Mouse (Mus musculus): Measurements from ENCODE around the gene Igf2.

The Igf2 gene

DNA sequence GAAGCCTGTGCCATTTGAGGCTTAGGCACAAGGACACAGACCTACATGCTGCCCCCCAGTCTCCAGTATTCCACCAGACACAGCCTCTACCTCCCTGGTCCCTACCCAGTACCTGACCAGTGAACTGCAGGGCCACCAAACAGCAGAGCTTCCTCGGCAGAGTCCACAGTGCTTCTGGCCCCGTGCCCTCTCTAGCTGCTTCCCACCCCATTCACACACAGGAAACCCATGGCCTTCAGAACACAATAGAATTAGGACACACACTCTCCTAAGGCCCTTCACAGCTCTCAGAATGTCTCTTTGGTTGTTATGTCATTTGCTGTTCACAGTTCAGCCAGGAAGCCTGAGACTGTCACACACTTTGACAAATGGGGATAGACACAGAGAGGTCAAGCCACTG lies at the start of gene Igf2:
TSS of gene Igf2 (minus strand) at position 158 of the 400 bp plus-strand sequence.
- no peak for DNase-seq (ENCODE audit: low spot score)

DNA sequence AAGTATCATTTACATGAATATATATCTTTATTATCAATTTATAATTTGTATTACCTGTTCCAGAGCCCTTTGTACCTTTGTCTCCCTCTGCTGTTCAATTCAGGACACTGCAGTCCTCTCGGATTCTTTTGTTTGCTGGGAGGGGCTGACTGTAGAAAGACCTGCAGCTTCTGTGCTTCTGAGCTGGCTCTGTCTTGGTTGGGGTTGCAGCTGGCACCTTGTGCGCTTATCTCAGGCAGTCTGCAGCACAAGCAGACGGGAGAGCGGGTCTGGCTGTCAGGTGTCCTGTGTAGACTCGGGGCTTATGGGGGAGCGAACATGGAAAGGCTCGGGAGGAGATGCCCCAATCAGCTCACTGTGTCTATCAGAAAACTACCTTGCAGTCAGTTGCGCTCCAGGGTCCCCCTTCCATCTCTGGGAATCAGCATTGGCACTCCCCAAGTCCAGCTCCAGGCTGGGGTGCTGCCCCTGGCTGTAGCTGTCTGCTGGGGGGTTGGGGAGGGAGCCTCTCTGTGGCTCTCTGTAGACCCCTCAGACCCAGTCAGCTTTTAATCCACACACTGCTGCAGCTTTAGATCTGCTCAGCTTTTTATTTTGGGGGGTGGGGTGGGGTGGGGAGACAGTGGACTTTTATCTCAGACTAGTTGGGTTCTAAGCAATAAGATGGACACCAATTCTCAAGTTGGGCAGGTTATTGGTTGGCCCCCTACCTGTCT lies 48.3 kb upstream of the Igf2 start:
- peak; percentile 39 for DNase-seq (ENCODE audit: low spot score)

DNA sequence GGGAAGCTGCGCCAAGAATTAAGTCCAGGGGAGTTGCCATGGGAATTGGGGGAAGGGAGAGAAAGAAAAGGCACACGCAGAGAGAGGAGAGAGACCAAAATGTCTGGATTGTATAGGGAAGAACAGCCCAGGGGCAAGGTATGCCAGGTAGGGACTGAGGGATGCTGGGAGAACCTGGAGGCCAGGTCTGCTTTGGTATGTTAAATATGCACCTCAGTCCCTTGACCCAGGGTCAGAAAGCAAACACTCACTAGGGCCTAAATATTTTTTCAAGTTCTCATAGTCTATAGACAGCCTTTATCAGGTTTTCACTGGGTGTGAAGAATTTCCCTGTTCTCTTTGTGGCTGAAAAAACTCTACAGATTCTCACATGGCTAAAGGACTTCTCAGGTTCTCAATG lies 40.3 kb upstream of the Igf2 start:
- no peak for DNase-seq (ENCODE audit: low spot score)

DNA sequence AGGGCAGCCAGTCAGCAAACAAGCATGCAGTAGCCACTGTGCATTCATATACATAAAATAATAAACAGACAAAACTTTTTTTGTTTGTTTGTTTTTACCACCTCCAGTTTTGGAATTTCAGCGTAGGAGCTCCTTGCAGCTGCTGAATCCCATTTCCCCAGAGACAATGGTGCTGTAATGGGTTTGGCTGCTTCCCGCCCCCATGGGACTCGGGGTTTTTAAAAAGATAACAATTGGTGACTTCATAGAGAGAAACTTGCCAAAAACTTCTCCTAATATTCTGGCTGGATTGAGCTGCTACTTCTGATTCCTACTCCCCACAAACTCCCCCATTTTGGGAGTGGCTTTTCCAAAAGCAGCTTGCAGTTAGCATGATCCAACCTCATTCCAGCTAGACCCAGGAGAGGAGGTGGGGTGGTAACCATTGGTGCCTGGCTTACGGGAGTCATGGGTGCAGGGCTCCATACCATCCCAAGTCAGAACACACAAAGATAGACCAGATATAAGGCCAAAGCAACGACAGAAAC lies 32.8 kb upstream of the Igf2 start:
- no peak for DNase-seq (ENCODE audit: low spot score)

DNA sequence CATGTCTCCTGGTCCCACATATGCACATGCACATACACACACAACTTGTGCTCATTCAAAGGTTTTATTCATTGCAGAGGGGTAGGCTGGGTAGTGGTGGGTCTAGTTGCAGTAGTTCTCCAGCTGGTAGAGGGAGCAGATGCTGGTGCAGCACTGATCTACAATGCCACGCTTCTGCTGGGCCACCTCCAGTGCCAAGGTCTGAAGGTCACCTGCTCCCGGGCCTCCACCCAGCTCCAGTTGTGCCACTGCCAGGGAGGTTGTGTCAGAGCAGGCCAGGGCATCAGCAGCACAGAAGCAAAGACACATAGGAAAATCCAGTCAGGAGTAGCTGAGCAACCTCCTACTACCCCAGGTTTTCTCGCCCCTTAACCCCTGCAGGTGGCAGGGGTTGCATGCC lies 12.0 kb upstream of the Igf2 start:
- no peak for DNase-seq (ENCODE audit: low spot score)

DNA sequence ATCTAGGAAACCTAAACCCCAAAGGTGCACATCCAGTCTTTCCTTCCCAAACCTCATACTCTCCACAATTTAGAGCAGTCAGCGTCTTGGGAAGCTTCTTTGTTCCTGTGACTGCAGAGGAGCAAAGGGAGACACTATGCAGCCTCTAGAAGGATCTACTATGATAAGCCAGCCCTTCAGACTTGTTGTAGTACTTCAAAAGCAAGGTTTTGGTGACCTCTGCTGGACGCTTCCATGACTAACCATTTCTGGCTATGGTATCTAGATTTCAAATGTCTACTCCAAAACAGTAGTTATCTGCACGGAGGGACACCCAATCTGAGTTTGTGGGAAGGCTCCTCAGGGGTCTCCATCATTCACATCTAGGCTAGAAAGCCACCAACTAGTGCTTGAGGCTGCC lies 9.0 kb upstream of the Igf2 start:
- peak; percentile 47 for DNase-seq (ENCODE audit: low spot score)

DNA sequence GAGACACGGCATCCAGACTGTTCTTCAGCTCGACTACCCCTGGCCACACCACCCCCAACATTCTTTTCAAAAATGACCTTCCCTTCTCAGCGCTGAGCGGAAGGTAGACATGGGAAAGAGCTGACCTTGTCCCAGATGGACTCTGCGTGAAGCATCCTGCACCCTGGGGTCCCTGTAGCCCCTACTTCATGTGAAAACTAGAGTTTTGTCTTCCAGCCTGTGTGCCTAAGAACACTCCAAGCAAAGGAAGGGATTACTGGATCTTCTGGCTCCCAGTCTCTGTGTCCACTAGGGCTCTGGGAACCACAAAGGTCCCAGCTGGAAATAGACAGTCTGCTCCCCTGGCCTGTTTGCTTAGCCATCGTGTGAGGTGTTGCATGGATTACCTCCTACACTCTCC lies 8.5 kb upstream of the Igf2 start:
- DNase-seq (ENCODE audit: low spot score), result no peak

DNA sequence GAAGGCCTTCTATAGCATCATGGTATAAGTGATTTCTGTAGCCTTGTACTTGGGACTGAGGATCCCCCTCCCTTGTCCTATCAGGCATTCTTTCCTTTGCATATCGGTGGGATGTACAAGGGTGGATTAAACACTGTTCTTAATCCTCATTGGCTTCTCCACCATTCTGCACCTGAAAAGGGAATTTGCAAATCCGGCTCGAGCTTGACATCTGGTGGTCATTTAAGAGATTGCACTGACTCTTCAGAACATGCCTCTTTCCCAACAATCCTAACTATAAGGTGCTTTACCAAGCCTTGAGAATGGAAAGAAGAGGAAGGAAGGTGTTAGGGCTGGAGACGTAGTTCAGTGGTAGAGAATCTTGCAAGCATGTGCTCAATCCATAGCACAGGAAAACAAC lies 5.5 kb upstream of the Igf2 start:
- DNase-seq (ENCODE audit: low spot score), result peak; percentile 15

DNA sequence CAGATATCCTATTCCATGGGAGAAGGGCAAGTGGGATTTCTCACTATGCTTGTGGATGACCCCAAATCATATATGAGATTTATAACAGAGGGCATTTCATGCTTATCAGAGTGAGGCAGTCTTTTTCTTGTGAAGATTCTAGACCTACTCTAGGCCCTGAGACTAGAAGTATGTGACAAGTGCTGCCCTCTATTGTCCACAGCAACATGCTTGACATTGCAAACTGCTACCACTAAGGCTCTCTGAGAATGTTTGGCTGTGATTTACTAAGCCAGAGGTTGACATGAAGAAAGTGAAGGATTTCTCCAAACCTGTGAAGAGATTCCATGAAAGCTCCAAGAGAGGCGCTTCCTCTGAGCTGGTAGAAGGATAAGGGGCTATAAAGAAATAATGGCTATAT lies 4.5 kb upstream of the Igf2 start:
- DNase-seq (ENCODE audit: low spot score), result no peak

DNA sequence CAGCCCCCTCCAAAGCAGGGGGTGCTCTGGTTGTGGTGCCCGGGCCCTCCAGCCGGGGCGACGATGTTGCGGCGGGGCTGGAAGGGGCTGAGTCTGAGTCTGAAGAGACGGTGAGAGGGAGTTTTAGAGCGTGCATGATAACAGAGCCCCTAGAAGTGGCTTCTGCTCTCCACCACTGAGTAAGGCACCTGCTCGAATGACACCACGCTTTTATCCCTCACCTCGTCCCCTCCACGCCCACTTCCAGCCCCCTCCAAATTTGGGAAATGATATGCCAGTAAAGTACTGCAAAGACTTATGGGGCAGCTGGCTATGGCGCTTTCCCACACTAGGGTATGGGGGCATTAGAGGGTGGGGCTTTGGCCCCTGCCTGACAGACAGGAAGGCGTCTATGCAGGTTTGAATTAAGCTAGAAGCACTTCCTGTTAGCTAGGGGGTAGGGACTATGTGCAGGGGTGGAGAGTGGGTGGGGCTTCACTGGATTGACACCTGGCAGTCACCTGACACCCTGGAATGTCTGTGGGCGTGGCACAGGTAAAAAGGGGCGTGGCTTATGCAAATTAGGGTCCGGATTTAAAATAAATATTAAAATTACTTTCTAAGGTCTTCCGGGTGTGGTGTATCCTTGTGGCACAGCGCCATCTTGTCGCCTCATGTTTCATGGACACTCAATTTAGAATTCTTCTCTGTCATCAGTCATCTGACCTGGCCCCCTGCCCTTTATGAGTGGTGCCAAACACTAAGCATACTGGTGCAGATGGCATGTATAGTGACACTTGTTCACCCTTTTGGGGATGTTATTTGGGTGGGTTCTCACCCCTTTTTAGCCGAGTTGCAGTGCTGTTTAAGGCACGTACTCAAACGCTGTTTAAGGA lies 3.4 kb upstream of the Igf2 start, which contains the start of gene Gm49394:
TSS of gene Gm49394 (minus strand) at position 192 of the 875 bp plus-strand sequence.
- no peak for DNase-seq (ENCODE audit: low spot score)

DNA sequence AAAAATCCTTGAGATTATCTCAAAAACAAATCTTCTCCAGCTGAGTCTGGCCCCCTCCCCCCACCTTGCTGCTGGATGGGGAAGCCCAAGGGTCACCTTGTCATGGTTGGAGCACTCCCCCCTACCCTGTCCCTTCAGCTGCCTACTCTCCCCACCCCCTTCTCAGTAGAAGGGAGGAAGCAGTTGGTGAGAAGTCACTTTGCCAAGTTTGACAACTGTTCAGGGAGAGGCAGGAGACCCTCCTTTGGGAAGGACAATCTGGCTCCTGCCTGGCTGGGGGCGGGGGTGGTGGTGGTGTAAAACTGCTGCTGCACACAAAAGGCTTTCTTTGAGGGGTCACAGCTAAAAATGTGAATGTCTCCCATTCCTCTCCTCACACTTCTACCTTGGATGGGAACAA lies 1.7 kb upstream of the Igf2 start:
- no peak for DNase-seq (ENCODE audit: low spot score)

DNA sequence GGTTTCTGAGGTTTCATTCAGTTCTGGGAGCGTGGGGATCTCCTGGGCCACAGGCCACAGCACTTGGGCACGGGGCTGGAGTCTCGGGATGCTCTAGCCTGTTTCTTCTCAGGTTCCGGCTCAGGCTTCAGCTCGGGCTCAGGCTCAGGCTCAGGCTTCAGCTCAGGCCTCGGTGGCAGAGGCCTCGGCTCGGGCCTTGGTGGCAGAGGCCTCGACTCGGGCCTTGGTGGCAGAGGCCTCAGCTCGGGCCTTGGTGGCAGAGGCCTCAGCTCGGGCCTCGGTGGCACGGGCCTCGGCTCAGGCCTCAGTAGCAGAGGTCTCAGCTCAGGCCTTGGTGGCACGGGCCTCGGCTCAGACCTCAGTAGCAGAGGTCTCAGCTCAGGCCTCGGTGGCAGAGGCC lies 905 bp upstream of the Igf2 start:
- DNase-seq (ENCODE audit: low spot score), result no peak

DNA sequence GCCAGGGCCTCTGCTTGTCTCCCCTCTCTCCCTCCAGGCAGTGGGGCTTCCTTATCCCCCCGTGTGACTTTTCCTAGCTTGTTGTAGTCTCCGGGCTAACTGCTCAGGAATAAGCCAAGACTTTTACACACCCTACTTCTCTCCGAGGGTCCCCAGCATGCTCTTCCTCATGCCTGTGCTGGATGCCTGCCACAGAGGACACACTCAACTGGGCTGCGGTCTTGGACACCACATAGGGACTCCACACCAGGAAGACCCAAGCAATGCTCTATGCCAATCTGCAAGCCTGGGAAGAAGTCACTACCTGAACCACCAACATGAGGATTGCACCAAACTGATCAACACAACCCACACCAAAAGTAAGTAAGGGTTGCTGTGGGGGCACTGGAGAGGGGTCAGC lies 507 bp downstream of the Igf2 start:
- DNase-seq (ENCODE audit: low spot score), result no peak

DNA sequence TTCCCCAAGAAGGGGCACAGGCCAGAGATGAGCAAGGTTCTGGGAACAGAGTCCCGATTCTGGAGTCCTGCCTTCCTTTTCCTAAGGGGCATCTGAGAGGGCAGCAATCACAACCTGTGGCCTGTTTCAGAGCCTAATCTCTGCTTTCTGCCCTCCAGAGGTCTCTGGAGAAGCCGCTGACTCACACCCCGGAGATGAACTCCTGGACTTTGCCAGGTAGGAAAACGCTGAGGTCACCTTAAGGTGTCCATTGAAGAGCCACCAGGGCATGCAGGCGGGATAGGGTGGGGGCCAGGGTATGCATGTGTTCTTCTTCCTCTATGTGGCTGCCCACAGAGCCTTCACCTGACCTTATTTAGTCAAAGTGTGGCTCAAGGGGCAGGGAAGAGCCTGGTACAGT lies 1.3 kb downstream of the Igf2 start:
- DNase-seq (ENCODE audit: low spot score), result no peak

DNA sequence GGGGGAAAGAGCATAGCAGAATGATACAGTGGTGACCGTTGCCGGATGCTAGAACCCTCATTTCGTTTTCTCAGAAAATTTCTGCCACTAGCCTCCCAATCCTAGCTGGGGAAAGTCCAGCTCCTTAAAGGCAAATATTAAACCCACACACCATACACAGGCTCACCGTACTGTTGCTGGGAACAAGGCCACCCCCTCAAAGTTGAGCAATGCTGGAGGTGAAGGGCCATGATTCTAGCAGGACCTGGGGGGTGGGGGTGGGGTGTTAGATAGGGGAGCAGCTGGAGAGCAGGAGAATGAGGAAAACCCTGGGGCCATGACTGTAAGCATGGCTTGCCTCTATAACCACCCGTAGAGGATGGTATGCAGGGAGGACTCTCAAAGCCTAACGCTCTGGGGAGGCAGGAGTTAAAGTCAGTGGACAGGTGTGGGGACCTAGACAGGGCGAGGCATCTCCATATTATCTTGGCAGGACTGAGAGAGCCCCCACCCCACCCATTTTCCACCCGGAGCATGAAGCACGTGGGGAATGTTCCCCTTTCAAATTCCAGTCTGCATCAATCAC lies 2.1 kb downstream of the Igf2 start:
- no peak for DNase-seq (ENCODE audit: low spot score)

DNA sequence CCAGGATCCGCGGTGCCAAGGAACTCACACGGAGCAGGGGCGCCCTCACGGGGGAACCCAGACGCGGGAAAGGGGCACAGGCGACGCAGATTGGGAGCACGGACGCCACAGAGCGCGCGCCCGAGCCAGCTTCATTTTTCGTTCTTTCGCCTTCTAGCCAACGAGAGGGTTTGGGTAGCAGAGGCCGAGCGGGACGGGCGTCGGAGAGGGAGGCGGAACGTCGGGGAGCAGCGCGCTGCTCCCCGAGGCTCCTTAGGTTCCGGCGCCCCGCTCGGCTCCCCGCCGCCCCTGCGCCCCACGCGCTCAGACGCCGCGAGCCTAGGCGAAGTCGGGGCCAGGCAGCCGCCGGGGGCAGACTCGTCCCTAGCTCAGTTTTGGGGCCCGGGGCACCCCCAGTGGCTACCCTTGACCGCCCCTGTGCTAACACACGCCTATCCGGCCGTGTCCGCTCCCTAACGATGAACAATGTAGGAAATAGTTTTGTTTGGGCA lies 2.6 kb downstream of the Igf2 start:
- no peak for DNase-seq (ENCODE audit: low spot score)

DNA sequence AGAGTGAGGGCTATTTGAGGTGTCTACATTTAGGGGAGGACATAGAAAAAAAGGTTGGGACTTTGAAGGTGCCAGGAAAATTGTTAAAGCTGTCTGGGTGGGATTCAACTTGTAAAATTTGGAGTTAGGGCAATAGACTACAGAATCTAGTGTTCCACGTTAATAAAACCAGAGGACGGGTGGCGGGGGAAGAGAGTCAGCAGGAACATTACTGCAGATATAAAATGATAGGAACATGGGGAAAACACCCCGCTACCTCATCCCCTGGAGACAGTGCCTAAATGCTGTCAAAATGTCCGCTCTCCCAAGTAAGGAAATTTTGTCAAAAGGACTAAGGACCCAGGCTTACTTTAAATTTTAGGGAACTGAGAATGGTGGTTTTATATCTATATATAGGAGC lies 3.5 kb downstream of the Igf2 start:
- DNase-seq (ENCODE audit: low spot score), result no peak

DNA sequence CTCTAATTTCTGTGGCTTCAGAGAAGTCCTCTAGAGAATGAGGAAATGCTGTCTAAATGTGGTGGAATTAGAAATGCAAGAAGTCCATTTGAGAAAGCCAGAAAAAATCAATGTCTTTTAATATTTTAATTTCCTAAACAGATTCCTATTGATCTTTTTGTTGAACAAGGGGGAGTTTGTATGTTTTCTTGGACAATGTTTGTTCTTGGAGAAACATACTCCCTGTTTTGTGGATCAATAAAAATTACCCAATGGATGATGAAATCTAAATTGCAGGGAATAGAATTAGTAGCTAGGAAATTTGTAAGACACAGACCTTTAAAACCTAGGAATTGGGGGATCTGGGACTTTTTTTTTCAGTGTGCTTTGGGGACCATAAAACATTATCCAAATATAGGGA lies 4.8 kb downstream of the Igf2 start:
- DNase-seq (ENCODE audit: low spot score), result no peak

DNA sequence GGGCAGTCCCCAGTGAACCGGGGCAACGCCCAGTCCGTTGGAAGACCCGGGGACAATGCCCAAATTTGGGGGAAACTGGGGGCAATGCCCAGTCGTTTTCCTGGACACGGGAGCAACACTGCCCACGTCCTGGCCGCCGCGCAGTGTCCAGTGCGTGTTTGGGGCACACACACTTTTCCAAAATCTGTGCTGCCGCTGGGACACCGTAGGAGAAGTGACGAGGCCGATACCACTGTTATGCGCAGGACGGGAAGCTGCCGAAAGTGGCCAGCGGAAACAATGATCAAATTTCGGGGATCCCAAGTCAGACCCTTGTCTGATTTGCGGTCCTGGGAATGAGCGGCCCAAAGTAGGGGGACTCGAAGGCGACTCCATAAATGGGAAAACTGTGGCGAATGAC lies 5.6 kb downstream of the Igf2 start:
- no peak for DNase-seq (ENCODE audit: low spot score)

DNA sequence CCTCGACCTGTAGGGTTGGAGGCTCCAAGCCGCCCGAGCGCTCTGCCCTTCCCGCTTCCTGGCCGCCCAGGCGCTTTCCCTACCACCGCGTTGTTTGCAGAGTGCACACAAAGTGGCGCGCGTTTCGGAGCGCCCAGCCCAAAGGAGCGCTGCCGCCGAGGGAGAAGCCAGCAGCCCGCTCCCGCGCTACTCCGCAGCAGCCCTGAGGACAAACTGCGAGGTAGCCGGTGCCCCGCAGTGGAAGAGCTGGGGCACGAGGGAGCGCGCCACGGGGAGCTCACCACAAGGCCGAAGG lies 6.0 kb downstream of the Igf2 start:
- DNase-seq (ENCODE audit: low spot score), result no peak

DNA sequence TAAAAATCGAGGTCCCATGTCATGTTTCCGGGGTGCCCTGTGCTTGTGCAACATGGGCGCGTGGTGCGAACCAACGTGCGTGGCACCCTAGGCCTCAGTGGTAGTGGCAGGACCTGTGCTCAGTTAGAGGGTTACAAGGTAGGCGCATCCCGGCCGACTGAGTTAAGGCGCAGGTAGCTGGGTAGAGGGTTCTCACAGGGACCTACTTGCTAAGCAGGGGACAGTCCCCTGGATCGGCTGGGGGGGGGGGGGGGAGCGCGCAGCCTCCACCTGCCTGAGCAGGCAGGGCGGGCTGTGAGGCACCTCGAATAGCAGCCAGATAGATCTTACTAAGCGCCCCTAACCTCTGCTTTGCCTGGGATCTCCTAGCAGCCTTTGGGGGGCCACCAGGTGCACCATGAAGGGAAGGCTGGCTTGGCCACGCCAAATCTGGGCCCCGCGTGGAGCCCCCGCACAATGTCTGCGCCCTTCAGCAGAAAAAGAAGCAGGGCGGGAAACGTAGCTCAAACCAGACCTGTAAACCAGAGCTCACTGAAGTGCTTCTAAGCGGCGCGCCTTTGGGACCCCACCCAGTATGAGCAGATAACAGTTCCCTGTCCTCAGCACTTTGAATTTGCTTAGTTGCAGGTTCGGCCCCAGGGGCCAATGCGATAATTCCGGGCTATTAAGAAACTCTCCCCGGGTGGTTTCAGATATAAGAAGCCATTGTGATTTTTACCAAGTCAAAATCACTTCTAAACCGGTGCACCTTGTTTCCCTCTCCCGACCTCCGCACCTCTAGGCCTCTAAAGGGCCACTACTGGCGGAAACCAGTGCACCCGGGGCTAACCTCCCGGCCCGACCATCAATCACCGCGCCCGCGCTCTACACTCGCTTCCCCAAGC lies 6.6 kb downstream of the Igf2 start:
- DNase-seq (ENCODE audit: low spot score), result no peak

DNA sequence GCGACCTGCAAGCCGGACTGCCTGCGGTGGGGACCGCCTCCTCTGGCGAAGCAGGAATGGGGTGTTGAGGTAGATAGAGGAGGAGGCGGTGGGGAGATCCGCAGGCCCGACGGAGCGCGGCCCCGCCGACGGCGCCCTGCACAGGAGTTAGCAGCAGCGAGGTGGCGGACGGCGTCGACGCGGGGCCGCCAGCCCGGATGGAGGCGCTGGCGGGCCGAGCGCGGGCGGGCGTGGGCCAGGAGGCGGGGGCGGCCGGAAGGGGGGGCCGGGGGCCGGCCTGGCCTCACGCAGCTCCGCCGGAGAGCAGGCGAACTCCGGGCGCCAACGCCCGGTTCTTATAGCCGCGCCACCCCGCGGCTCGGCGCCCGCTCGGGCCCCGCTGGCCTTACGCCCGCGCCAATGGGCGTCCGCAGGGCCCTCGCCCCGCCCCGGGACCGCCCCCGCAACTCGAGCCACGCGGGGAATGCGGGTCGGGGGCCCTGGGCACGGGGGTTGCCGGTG lies 7.4 kb downstream of the Igf2 start:
- DNase-seq (ENCODE audit: low spot score), result no peak

Data from c-Kit-positive CD71-positive TER-119-positive erythroid progenitor cells, embryonic 14.5 days (primary cell).